Mouse (Mus musculus): ENCODE measurements around the gene Spata21. TPM values are rescaled to one million over a fixed set of nuclear protein-coding genes. Genes with fewer than 3 reads are reported as not detected.

Spata21 gene
- total and polyA plus RNA-seq, 3 experiments = not detected

DNA sequence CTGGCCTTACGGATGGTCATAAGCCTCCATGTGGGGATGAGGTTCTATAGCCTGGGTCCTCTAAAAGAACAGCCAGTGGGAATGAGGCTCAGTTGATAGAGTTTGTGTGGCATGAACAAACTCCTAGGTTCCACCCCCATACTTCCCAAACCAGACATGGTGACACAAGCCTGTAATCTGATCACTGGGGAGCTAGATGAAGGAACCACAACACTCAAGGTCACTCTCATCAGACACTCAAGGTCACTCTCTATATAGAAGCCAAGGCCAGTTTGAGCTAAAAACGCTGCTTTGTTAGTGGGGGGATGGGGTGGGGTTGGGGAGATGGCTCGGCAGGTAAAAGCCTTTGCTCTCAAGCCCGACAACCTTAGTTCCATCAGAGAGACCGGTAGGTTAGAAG lies 11.8 kb downstream of the Spata21 start:
- DNase-seq (ENCODE audit: low spot score) = no peak
- ATAC-seq (ENCODE audit: extremely low read depth, insufficient number of reproducible peaks, low FRiP score, poor library complexity, severe bottlenecking) = no peak
- 0 out of 2 replicates have a peak, but pooled peaks cover 1% of the 10 kb centered on the region for H3K9me3 ChIP-seq (replicated peaks)
- no peak for TF ChIP-seq POLR2AphosphoS5 (IDR thresholded peaks at IDR 0.05; ENCODE audit: insufficient replicate concordance, low read depth, low read length)
- no peak for TF ChIP-seq GATA2 (IDR thresholded peaks at IDR 0.05; ENCODE audit: borderline replicate concordance, low read depth, low read length)
- TF ChIP-seq TAL1 (conservative IDR thresholded peaks at IDR 0.05; ENCODE audit: low read depth, low read length) = no peak
- TF ChIP-seq GATA1 (IDR thresholded peaks at IDR 0.05; ENCODE audit: borderline replicate concordance, low read length) = no peak
- TF ChIP-seq CTCF (IDR thresholded peaks at IDR 0.05; ENCODE audit: low read depth, low read length) = no peak
- H3K36me3 ChIP-seq (replicated peaks) = no peaks in the 10 kb centered on the region
- peaks cover 7% of the 10 kb centered on the region; the same call in 1 of the 2 replicates for H3K4me1 ChIP-seq (ENCODE audit: insufficient read depth, low read depth, low read length)
- peaks cover 31% of the 10 kb centered on the region for H3K27me3 ChIP-seq (ENCODE audit: insufficient read depth, low read length)
- H3K4me3 ChIP-seq (ENCODE audit: low read depth, low read length) = no peak overlapping the region

DNA sequence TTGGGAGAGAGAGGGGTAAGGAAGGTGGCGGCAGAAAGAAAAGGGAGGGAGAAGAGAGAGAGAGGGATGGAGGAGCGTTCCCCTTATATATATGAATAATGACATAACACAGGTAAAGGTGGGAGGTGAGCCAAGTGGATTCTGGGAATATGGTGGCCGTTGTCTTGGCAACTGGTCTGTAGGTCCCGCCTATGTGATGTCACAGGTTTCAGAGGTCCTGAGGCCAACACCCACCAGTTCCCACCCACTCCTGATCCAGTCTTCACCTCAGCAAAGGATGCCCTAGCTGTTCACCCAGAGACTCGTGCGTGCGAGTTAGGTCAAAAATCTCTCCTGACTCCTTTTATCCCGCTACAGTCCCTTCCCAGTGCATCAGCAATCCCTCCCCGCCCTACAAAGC lies 13.2 kb downstream of the Spata21 start:
- DNase-seq (ENCODE audit: low spot score) (no peak), ATAC-seq (ENCODE audit: extremely low read depth, insufficient number of reproducible peaks, low FRiP score, poor library complexity, severe bottlenecking) (no peak)
- H3K4me3 ChIP-seq (ENCODE audit: low read depth, low read length) = no peak overlapping the region
- peaks cover 30% of the 10 kb centered on the region for H3K27me3 ChIP-seq (ENCODE audit: insufficient read depth, low read length)
- TF ChIP-seq GATA1 (IDR thresholded peaks at IDR 0.05; ENCODE audit: borderline replicate concordance, low read length) (no peak), GATA2 (IDR thresholded peaks at IDR 0.05; ENCODE audit: borderline replicate concordance, low read depth, low read length) (no peak), TAL1 (conservative IDR thresholded peaks at IDR 0.05; ENCODE audit: low read depth, low read length) (no peak), CTCF (IDR thresholded peaks at IDR 0.05; ENCODE audit: low read depth, low read length) (no peak), POLR2AphosphoS5 (IDR thresholded peaks at IDR 0.05; ENCODE audit: insufficient replicate concordance, low read depth, low read length) (no peak)
- H3K36me3 ChIP-seq (replicated peaks) = no peaks in the 10 kb centered on the region
- peaks cover 7% of the 10 kb centered on the region; the same call in 1 of the 2 replicates for H3K4me1 ChIP-seq (ENCODE audit: insufficient read depth, low read depth, low read length)
- H3K9me3 ChIP-seq (replicated peaks) = 0 out of 2 replicates have a peak, but pooled peaks cover 1% of the 10 kb centered on the region

DNA sequence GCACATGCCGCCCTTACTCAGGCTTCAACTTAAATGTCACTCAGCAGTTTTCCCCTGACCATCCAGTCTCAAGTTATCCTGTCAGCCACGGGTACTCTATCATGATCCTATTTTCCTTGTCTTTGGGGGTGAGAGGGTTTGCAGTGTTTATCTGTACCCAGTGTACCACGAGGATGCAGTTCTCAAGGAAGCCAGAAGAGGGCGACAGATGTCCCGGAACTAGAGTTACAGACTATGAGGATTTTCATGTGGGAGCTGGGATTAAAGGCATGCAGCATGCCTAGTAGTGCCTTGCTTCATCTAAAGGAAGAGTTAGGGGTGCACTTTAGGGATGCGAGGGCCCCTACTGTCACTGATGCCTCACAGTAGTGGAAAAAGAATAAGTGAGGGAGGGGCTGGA lies 13.7 kb downstream of the Spata21 start:
- DNase-seq (ENCODE audit: low spot score) (no peak), ATAC-seq (ENCODE audit: extremely low read depth, insufficient number of reproducible peaks, low FRiP score, poor library complexity, severe bottlenecking) (no peak)
- peaks cover 30% of the 10 kb centered on the region for H3K27me3 ChIP-seq (ENCODE audit: insufficient read depth, low read length)
- 0 out of 2 replicates have a peak, but pooled peaks cover 1% of the 10 kb centered on the region for H3K9me3 ChIP-seq (replicated peaks)
- no peak for TF ChIP-seq POLR2AphosphoS5 (IDR thresholded peaks at IDR 0.05; ENCODE audit: insufficient replicate concordance, low read depth, low read length)
- peak; percentile 69; the same call in 1 of the 2 replicates for TF ChIP-seq CTCF (IDR thresholded peaks at IDR 0.05; ENCODE audit: low read depth, low read length)
- TF ChIP-seq TAL1 (conservative IDR thresholded peaks at IDR 0.05; ENCODE audit: low read depth, low read length) = no peak
- TF ChIP-seq GATA2 (IDR thresholded peaks at IDR 0.05; ENCODE audit: borderline replicate concordance, low read depth, low read length) = no peak
- TF ChIP-seq GATA1 (IDR thresholded peaks at IDR 0.05; ENCODE audit: borderline replicate concordance, low read length) = no peak
- peaks cover 7% of the 10 kb centered on the region; the same call in 1 of the 2 replicates for H3K4me1 ChIP-seq (ENCODE audit: insufficient read depth, low read depth, low read length)
- H3K4me3 ChIP-seq (ENCODE audit: low read depth, low read length) = no peak overlapping the region
- no peaks in the 10 kb centered on the region for H3K36me3 ChIP-seq (replicated peaks)

DNA sequence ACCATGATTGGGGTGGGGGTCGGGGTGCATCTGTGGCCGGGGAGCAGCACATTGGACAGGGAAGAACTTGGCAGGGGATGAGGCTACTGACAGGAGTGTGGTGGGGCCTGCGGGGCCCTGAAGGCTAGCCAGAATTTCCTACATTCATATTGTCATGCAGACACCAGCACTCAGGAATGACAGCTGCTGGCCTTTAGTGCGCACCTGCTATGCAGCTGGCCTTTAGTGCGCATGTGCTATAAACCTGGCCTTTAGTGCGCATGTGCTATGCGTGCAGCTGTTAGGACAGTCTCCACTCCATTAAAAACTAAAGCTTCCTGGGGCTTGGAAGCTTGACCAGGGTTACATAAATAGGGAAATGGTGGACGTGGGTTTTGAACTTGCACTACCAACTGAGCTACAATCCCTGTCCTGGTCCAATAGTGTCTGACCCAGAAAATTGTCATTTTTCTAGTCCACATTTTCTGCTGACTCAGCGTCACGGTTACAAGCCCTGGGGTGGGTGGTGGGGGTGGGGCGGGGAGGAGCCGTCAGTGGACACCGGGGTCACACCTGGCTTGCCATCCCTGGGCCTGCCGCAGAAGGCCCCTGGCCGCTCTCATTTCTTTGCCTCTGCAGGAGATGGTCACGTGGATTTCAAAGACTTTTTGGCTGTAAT lies 18.5 kb downstream of the Spata21 start:
- Histone ChIP-seq H3K36me3 (replicated peaks) (peaks cover 16% of the 10 kb centered on the region), H3K4me3 (ENCODE audit: low read depth, low read length) (no peak overlapping the region), H3K4me1 (ENCODE audit: insufficient read depth, low read depth, low read length) (no peaks in the 10 kb centered on the region), H3K9me3 (replicated peaks) (peaks cover 9% of the 10 kb centered on the region), H3K27me3 (ENCODE audit: insufficient read depth, low read length) (peaks cover 35% of the 10 kb centered on the region)
- DNase-seq (ENCODE audit: low spot score) (no peak), ATAC-seq (ENCODE audit: extremely low read depth, insufficient number of reproducible peaks, low FRiP score, poor library complexity, severe bottlenecking) (no peak)
- TF ChIP-seq GATA2 (IDR thresholded peaks at IDR 0.05; ENCODE audit: borderline replicate concordance, low read depth, low read length) (no peak), TAL1 (conservative IDR thresholded peaks at IDR 0.05; ENCODE audit: low read depth, low read length) (no peak), CTCF (IDR thresholded peaks at IDR 0.05; ENCODE audit: low read depth, low read length) (no peak), GATA1 (IDR thresholded peaks at IDR 0.05; ENCODE audit: borderline replicate concordance, low read length) (no peak), POLR2AphosphoS5 (IDR thresholded peaks at IDR 0.05; ENCODE audit: insufficient replicate concordance, low read depth, low read length) (no peak)

DNA sequence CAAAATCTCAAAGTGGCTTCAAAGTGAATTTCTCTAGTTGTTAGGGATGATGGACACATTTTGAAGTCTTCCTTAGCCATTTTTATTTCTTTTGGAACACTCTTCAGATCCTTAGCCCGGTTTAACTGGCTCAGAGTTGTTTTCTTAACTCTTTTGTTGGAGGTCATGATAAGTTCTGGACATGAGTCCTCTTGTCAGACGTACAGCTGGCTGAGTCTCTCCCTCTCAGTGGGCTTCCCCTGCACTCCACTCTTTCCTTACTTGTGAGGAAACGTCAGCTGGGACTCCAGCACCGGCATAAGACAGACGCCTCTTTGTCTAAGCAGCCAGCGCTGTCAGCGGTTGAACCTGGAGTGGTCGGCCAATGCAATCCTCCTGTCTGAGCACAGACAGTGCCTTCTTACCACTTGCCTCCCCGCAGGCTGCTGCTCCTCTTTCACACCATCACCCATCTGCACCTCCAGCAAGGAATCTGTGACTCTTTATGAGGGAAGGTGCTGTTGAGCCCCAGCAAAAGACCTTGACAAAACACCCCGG lies 20.1 kb downstream of the Spata21 start:
- Histone ChIP-seq H3K4me1 (ENCODE audit: insufficient read depth, low read depth, low read length) (peaks cover 1% of the 10 kb centered on the region; the same call in 1 of the 2 replicates), H3K4me3 (ENCODE audit: low read depth, low read length) (no peak overlapping the region), H3K9me3 (replicated peaks) (peaks cover 7% of the 10 kb centered on the region), H3K27me3 (ENCODE audit: insufficient read depth, low read length) (peaks cover 27% of the 10 kb centered on the region), H3K36me3 (replicated peaks) (peaks cover 32% of the 10 kb centered on the region)
- DNase-seq (ENCODE audit: low spot score) (no peak), ATAC-seq (ENCODE audit: extremely low read depth, insufficient number of reproducible peaks, low FRiP score, poor library complexity, severe bottlenecking) (no peak)
- TF ChIP-seq GATA1 (IDR thresholded peaks at IDR 0.05; ENCODE audit: borderline replicate concordance, low read length) (no peak), CTCF (IDR thresholded peaks at IDR 0.05; ENCODE audit: low read depth, low read length) (no peak), GATA2 (IDR thresholded peaks at IDR 0.05; ENCODE audit: borderline replicate concordance, low read depth, low read length) (no peak), POLR2AphosphoS5 (IDR thresholded peaks at IDR 0.05; ENCODE audit: insufficient replicate concordance, low read depth, low read length) (no peak), TAL1 (conservative IDR thresholded peaks at IDR 0.05; ENCODE audit: low read depth, low read length) (no peak)

DNA sequence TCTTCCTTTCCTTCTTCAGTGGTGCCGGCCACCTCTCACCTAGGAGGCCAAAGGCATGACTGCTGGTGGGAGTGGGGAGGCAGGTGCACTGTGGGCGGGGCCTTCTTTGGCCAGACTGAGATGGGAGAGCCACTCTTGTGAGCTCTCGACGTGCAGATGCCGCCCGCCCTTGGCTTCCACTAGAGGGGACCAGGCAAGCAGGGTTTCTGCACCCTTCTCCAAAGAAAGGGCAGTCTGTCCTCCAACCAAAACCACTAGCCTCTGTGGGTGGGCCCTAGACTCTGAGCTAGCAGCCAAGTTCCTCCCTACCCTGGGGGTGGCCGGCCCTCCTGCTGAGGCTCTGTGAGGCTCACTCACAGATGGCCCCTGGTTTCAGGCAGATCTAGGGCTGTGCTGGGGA lies 25.7 kb downstream of the Spata21 start:
- Histone ChIP-seq H3K4me1 (ENCODE audit: insufficient read depth, low read depth, low read length) (peaks cover 27% of the 10 kb centered on the region), H3K36me3 (replicated peaks) (peaks cover 88% of the 10 kb centered on the region), H3K4me3 (ENCODE audit: low read depth, low read length) (no peak overlapping the region), H3K9me3 (replicated peaks) (peaks cover 7% of the 10 kb centered on the region), H3K27me3 (ENCODE audit: insufficient read depth, low read length) (no peaks in the 10 kb centered on the region)
- DNase-seq (ENCODE audit: low spot score) (no peak), ATAC-seq (ENCODE audit: extremely low read depth, insufficient number of reproducible peaks, low FRiP score, poor library complexity, severe bottlenecking) (no peak)
- no peak for TF ChIP-seq TAL1 (conservative IDR thresholded peaks at IDR 0.05; ENCODE audit: low read depth, low read length)
- TF ChIP-seq CTCF (IDR thresholded peaks at IDR 0.05; ENCODE audit: low read depth, low read length) = no peak
- TF ChIP-seq GATA2 (IDR thresholded peaks at IDR 0.05; ENCODE audit: borderline replicate concordance, low read depth, low read length) = no peak
- no peak for TF ChIP-seq POLR2AphosphoS5 (IDR thresholded peaks at IDR 0.05; ENCODE audit: insufficient replicate concordance, low read depth, low read length)
- no peak for TF ChIP-seq GATA1 (IDR thresholded peaks at IDR 0.05; ENCODE audit: borderline replicate concordance, low read length)

Data from G1E (cell line).